Mouse (Mus musculus): ENCODE data around the gene Jade2.
"Not testable (repeated sequence)": the region's sequence is repeated elsewhere in the genome, so short reads cannot be mapped to it uniquely, and the experiment has no call there.

Gene Jade2

GRCm38 (mm10) chr11:51833393-51834066 is 23.9 kb downstream of the Jade2 start:
- DNase-seq = no peak

- peak in 1 of 2 experiments; percentile 40 for DNase-seq
Measured at GRCm38 (mm10) chr11:51832992-51833391, 24.5 kb downstream of the Jade2 start.

GRCm38 (mm10) chr11:51831962-51832909 is 25.2 kb downstream of the Jade2 start:
- peak; percentile 89 to 94 for DNase-seq

GRCm38 (mm10) chr11:51824867-51825424 is 32.5 kb downstream of the Jade2 start:
- no peak for DNase-seq

GRCm38 (mm10) chr11:51823963-51824753 is 33.3 kb downstream of the Jade2 start:
- peak; percentile 79 to 81 for DNase-seq

- no peak for DNase-seq
Measured at GRCm38 (mm10) chr11:51823271-51823670, 34.2 kb downstream of the Jade2 start.

GRCm38 (mm10) chr11:51822736-51823135 is 34.7 kb downstream of the Jade2 start:
- no peak for DNase-seq

GRCm38 (mm10) chr11:51820861-51821260 is 36.6 kb downstream of the Jade2 start:
- peak; percentile 84 to 86 for DNase-seq

GRCm38 (mm10) chr11:51819964-51820363 is 37.5 kb downstream of the Jade2 start:
- DNase-seq = peak; percentile 66 to 74

- DNase-seq = no peak
Measured at GRCm38 (mm10) chr11:51818837-51819236, 38.6 kb downstream of the Jade2 start.

GRCm38 (mm10) chr11:51817756-51818155 is 39.7 kb downstream of the Jade2 start:
- peak; percentile 80 to 87 for DNase-seq

- DNase-seq = no peak
Measured at GRCm38 (mm10) chr11:51812022-51812546, 45.4 kb downstream of the Jade2 start.

GRCm38 (mm10) chr11:51811230-51811629 is 46.2 kb downstream of the Jade2 start:
- DNase-seq = no peak

GRCm38 (mm10) chr11:51809632-51810224 is 47.7 kb downstream of the Jade2 start:
- DNase-seq = no peak

GRCm38 (mm10) chr11:51807108-51807879 is 50.2 kb downstream of the Jade2 start:
- no peak for DNase-seq

- peak; percentile 75 to 93 for DNase-seq
Measured at GRCm38 (mm10) chr11:51805221-51805981, 52.1 kb downstream of the Jade2 start.

GRCm38 (mm10) chr11:51800634-51801325 is 56.7 kb downstream of the Jade2 start:
- DNase-seq = no peak

GRCm38 (mm10) chr11:51796272-51796671 is 61.2 kb downstream of the Jade2 start:
- DNase-seq = peak; percentile 23 to 39

- DNase-seq = no peak
Measured at GRCm38 (mm10) chr11:51790662-51791061, 66.8 kb downstream of the Jade2 start.

GRCm38 (mm10) chr11:51789735-51790134 is 67.7 kb downstream of the Jade2 start:
- DNase-seq = not testable (repeated sequence)
